Mouse (Mus musculus) bone marrow, adult 2 months (tissue): ENCODE data around the gene Mettl16. TPM values are rescaled to one million over a fixed set of nuclear protein-coding genes. Genes with fewer than 3 reads are reported as not detected.
A peak's percentile ranks its signal among the peaks of the same experiment; 100 is the strongest.

Experiments
- H3K27ac ChIP-seq: fragments of 200-500 bp; 2 replicates; pipeline ENCODE4 v1.5.1; 2012; ENCODE audit warnings: low read depth, mild to moderate bottlenecking, control low read depth, inconsistent platforms, low read length; ENCODE audit not compliant: control insufficient read depth, poor library complexity, insufficient read depth
- H3K4me1 ChIP-seq: fragments of 200-500 bp; 2 replicates; pipeline ENCODE4 v1.6.1; 2011; ENCODE audit warnings: low read length; ENCODE audit not compliant: control insufficient read depth, insufficient read depth
- H3K4me3 ChIP-seq: fragments of 200-500 bp; replicated peaks from 2 replicates; pipeline ENCODE3; 2011; ENCODE audit warnings: mild to moderate bottlenecking, low read depth, low read length, control low read depth; ENCODE audit not compliant: control insufficient read depth
- CTCF ChIP-seq: fragments of 200-500 bp; IDR thresholded peaks from 2 replicates; pipeline ENCODE4 v1.5.1; 2011; ENCODE audit warnings: low read length, control low read depth; ENCODE audit not compliant: control insufficient read depth, insufficient read depth
- POLR2A ChIP-seq: fragments of 200-500 bp; IDR thresholded peaks from 2 replicates; pipeline ENCODE4 v1.6.1; 2011; ENCODE audit warnings: low read depth, mild to moderate bottlenecking, control low read depth, low read length, borderline replicate concordance; ENCODE audit not compliant: control insufficient read depth
- WGBS: fragments of 180-500 bp; shearing (Covaris S2); methylation state at CpG from one replicate; pipeline ENCODE4 v1.1.7; 2018; 5-methylcytosine and 5-hydroxymethylcytosine counted together
- polyA plus RNA-seq: library from polyadenylated mRNA; stranded (reverse); fragments of >200 nt; gene quantifications from 2 replicates; pipeline ENCODE4 v1.2.4, GENCODE M21; 2011; ENCODE audit warnings: low replicate concordance; ENCODE audit not compliant: missing spikeins, insufficient read depth, insufficient read length

Gene Mettl16
- polyA plus RNA-seq, 1 experiment = 8.4 TPM

GRCm38 (mm10) chr11:74768045-74768444, 2.6 kb upstream of the Mettl16 start:
- no peak overlapping the region for H3K27ac ChIP-seq
- TF ChIP-seq POLR2A (no peak), CTCF (peak; percentile 70)
- 47% methylated on average over 6 of the region's 6 CpGs for WGBS
- H3K4me3 ChIP-seq = no peak overlapping the region
- H3K4me1 ChIP-seq = peaks cover 2% of the 10 kb centered on the region; the same call in 1 of the 2 replicates

GRCm38 (mm10) chr11:74770037-74770436, 593 bp upstream of the Mettl16 start:
- Histone ChIP-seq H3K4me1 (peaks cover 2% of the 10 kb centered on the region; the same call in 1 of the 2 replicates), H3K27ac (no peak overlapping the region), H3K4me3 (no peak overlapping the region)
- 77% methylated on average over 9 of the region's 9 CpGs for WGBS
- TF ChIP-seq POLR2A = no peak
- TF ChIP-seq CTCF = no peak

- Histone ChIP-seq H3K4me1 (peaks cover 2% of the 10 kb centered on the region; the same call in 1 of the 2 replicates), H3K4me3 (peak overlapping the region; percentile 91), H3K27ac (peak overlapping the region; percentile 76)
- 8% methylated on average over 8 of the region's 8 CpGs for WGBS
- TF ChIP-seq POLR2A = no peak
- no peak for TF ChIP-seq CTCF
These were observed 604 bp downstream of the Mettl16 start for GRCm38 (mm10) chr11:74771234-74771633.

DNA sequence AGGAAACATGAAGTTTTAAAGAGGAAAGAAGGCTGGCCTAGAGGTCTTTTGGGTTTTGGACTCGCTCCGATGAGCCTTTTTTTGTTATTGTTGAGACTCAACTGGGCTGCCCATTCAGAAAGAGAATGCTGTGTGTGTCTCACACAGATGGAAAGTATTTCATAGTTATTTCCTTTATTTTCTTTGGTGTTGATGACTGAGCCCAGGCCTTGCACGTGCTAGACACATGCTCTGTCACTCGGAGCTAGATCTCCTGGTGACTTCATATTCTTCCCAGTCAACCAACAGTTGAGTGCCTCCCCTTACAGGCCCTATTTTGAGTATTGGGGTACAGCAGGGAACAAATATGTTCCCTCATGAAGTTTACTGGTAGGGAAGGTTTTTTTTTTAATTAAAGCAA, 1.0 kb downstream of the Mettl16 start:
- H3K4me3 ChIP-seq = no peak overlapping the region
- no peak for TF ChIP-seq POLR2A
- TF ChIP-seq CTCF = no peak
- peaks cover 2% of the 10 kb centered on the region; the same call in 1 of the 2 replicates for H3K4me1 ChIP-seq
- 69% methylated on average over 4 of the region's 4 CpGs for WGBS
- no peak overlapping the region for H3K27ac ChIP-seq

GRCm38 (mm10) chr11:74772386-74772785, 1.8 kb downstream of the Mettl16 start:
- 66% methylated on average over 2 of the region's 2 CpGs for WGBS
- Histone ChIP-seq H3K4me3 (no peak overlapping the region), H3K4me1 (peaks cover 2% of the 10 kb centered on the region; the same call in 1 of the 2 replicates), H3K27ac (no peak overlapping the region)
- no peak for TF ChIP-seq POLR2A
- no peak for TF ChIP-seq CTCF

GRCm38 (mm10) chr11:74792874-74793273, 22.2 kb downstream of the Mettl16 start:
- Histone ChIP-seq H3K4me1 (no peaks in the 10 kb centered on the region), H3K27ac (no peak overlapping the region), H3K4me3 (no peak overlapping the region)
- TF ChIP-seq POLR2A (no peak), CTCF (no peak)
- 85% methylated on average over 4 of the region's 4 CpGs for WGBS

DNA sequence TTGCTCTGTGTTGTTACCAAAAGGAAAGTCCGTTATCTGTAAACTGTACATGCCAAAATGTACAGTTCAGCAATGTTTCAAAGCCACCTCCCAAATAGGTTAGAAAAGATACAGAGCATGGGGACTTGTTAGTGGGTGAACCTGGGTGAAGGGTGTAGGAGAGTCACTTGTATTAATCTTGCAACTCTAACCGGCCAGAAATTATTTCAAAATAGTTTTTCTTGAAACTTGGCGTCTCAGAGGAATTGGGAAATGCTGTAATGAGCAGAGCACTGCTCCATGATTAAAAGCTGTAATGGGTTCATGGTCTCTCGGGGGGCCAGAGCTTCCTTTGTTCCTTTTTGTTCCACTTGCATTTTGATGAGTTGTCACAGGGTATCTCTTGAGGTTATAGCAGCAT, 30.0 kb downstream of the Mettl16 start:
- 39% methylated on average over 4 of the region's 4 CpGs for WGBS
- Histone ChIP-seq H3K4me3 (no peak overlapping the region), H3K27ac (no peak overlapping the region), H3K4me1 (no peaks in the 10 kb centered on the region; the same call in 1 of the 2 replicates)
- no peak for TF ChIP-seq POLR2A
- no peak for TF ChIP-seq CTCF

DNA sequence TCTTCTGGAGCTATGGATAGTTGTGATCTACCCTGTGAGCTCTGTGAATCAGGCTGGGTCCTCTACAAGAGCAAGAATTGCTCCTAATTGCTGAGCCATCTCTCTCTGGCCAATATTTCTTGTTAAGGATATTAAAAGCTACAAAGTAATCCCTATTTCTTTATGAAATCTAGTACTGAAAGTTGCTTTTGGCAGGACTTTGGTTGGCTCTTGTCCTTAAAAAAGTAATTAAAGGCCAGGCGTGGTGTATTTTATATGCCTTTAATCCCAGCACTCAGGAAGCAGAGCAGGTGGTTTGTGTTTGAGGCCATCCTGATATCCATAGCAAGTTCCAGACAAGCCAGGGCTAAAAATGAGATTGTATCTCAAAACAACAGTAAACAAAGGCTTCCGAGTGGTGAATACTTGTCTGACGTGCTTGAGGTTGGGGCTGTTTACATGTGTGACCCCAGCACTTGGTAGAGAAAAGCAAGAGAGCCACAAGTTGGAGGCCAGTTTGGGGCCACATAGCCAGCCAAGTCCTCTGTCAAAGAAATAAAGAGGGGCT, 33.5 kb downstream of the Mettl16 start:
- no peak overlapping the region for H3K4me3 ChIP-seq
- H3K4me1 ChIP-seq = no peaks in the 10 kb centered on the region; the same call in 1 of the 2 replicates
- TF ChIP-seq CTCF (no peak), POLR2A (no peak)
- WGBS = 90% methylated on average over 3 of the region's 3 CpGs
- H3K27ac ChIP-seq = no peak overlapping the region

- 86% methylated on average over 6 of the region's 6 CpGs for WGBS
- Histone ChIP-seq H3K4me3 (no peak overlapping the region), H3K4me1 (no peaks in the 10 kb centered on the region), H3K27ac (no peak overlapping the region)
- TF ChIP-seq CTCF = no peak
- no peak for TF ChIP-seq POLR2A
These were observed 36.7 kb downstream of the Mettl16 start for GRCm38 (mm10) chr11:74807246-74807882.
